Mouse (Mus musculus) frontal cortex, adult 2 months (tissue): ENCODE results near the gene Fam166b. TPM values are rescaled to one million over a fixed set of nuclear protein-coding genes. Genes with fewer than 3 reads are reported as not detected.
A peak's percentile ranks its signal among the peaks of the same experiment; 100 is the strongest.

Experiments used
- DNase-seq, 2 experiments: peaks; one replicate each; pipeline ENCODE4 v3.0.0; 2022; ENCODE audit warnings: low spot score in 1 of 2; ENCODE audit errors: extremely low spot score in 1 of 2
- polyA plus RNA-seq: library from polyadenylated mRNA; depleted of rRNA; stranded (reverse); fragments of >200 nt; gene quantifications from 2 replicates; pipeline ENCODE4 v1.2.3, GENCODE M21; 2012; rRNA removed

Gene Fam166b
- polyA plus RNA-seq, 1 experiment: 1.2 TPM

DNA sequence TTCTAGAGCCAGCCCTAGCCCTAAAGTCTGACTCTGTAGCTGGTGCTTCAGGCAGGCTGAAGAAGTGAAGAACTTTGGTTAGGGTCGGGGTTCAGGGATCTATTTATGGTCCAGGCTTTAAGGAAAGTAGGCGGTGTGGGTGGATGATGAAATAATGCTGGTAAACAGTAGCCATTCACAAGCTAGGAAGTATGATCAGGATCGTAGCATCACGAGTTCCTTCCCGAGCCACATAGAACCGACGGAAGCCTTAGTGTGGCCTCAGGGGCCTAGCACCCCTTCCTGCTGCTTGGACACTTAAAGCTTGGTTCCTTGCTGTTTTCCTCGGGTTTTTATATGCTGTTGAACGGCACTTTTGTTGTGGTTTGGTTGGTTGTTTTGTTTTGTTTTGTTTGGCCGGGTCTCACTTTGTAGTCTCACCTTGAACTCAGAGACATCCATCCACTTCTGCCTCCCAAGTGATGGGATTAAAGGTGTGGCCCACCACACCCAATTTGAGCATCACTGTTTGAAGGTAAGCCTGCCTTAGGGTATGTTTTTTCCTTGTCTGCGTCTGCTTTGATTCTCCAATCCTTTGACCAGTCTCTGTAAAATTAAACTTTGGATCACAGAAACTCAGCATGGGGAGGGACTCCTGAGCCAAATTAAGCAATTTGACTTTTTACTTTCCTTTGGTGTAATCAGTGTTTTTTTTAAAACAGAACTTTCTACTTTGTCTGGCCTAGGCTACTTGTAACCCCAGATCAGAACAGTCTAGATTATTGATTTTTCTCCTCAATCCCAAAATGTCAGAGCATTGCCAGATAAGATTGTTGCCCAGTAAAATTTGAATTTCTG, 45.5 kb downstream of the Fam166b start:
- DNase-seq: no peak

DNA sequence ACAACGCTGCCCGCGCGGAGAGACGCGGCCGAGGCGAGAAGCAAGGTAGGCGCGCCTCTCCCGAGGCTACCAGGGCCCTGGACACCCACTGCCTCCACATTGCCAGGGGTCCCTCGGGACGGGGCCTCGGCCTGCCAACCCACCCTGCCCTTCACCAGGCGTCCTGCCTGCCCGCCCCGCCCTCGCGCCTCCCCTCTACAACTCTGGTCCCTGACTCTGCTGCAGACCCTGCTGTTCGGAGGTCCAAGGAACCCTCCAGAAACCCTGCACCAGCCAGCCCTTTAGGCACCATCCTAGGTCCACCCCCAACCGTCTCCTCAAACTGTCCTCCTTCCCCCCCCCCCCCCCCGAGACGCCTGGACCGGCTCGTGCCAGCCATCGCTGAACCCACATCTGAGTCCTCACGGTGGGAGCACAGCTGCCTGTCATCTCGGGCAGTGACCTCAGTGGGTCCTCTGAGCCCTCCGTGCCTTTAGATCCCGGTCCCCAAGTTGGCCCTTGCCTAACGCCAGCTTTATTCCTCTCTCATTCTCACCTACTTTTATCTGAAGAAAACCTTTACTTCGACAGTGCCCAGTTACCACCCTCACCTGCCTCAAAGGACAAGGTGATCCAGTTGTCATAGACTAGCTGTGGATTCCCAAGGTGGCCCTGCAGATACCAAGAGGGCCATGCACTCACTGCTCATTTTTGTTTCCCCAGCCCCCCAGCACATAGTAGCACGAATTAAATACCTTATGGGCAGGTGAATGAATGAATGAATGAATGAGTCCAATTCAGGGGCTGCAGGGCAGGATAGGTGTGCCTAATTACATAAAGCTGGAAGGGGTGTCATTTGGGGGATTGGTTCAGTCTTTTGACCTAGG, 46.5 kb downstream of the Fam166b start:
- no peak for DNase-seq

DNA sequence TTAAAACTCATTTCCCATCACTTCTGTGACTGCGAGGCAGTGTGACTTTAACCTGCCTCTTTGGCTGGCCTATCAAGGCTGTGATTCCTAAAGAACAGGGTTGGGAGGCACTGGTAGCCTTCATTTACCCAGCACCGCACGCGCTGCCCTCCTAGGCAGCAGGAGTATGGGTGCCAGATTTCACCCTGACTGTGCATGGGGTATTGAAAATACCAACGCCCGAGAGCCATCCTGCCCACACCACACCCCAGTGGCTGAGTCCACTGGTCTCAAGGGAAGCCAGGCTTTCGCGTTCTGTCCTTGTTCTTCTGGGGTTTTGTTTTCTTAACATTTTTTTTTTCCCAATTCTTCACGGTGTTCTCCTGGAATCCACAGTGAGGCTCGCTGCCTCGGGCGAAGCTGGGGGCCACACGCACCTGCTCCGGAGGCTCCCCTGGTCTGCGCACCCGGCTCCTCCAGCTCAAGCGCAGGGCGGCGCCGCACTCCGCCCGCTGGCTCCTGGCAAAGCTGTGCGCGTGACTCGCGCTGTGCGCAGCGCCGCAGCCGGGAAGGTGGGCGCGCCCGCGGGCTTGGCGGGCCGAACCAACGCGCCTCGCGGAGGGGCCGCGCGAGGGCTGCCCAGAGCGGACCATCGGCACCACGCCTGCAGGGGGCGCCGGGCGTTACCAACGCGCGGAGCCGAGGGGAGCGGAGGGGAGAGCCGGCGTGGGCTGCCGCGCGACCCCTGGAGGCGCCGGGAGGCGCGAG, 47.4 kb downstream of the Fam166b start, which contains the start of gene Rusc2:
Rusc2 (plus strand) TSS at position 572 of the 747 bp plus-strand sequence.
- DNase-seq: peak; percentile 75 to 95

DNA sequence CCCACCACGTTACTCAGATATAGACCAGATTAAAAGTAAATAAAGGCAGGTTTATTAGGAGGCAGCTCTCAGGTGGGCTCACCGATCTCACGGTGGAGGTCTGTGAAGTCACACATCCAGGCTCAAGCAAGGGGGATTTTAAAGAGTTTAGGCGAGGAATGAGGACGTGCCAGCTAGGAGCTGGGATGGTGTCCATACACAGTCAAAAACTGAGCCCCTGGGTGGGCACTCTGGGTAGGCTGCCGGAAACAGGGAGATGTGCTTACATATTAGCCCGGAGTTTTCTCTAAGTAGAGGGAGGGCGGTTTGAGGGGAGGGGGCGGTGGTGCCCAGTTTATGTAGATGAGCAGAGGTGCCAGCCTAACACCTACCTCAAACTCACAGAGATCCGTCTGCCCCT, 48.0 kb downstream of the Fam166b start:
- no peak for DNase-seq

DNA sequence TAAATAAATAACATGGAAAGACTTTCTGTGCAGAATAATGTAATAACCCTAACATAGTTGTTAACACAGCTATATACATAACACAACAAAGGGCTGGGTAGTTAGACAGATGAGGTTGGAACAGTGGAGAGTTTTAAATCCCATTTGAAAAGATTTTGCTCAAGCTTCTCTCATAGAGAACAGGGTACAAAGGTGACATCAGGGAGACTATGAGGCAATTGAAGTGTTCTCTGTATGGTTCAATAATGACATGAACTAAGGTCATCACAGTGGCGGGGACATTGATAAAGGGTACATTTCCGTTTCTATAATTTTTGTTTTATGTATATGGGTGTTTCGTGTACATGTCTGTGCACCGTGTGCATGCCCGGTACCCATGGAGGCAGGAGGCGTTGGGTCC, 49.3 kb downstream of the Fam166b start:
- no peak for DNase-seq

Other genes starting within 250 kb of the Fam166b start
- gene Atp8b5, start 162.0 kb downstream of the Fam166b start, polyA plus RNA-seq: 0.68 and 0.82 TPM in 2 replicates
- gene Rusc2, start 47.2 kb downstream of the Fam166b start, polyA plus RNA-seq: 60.0 and 64.5 TPM in 2 replicates
- gene Tesk1, start 12.8 kb upstream of the Fam166b start, polyA plus RNA-seq: 70.5 and 78.2 TPM in 2 replicates
- gene Cd72, start 25.5 kb upstream of the Fam166b start, polyA plus RNA-seq: 0.64 and 1.6 TPM in 2 replicates
- gene Sit1, start 54.6 kb upstream of the Fam166b start, polyA plus RNA-seq: 0.16 TPM in 1 of 2 replicates, not detected in the other
- gene Ccdc107, start 63.8 kb upstream of the Fam166b start, polyA plus RNA-seq: 88.4 and 126 TPM in 2 replicates
- 1.3 and 1.6 TPM in 2 replicates for gene Arhgef39, start 70.6 kb upstream of the Fam166b start, polyA plus RNA-seq
- gene Car9, start 77.8 kb upstream of the Fam166b start, polyA plus RNA-seq: 0.11 and 0.14 TPM in 2 replicates
- gene Tpm2, start 94.6 kb upstream of the Fam166b start, polyA plus RNA-seq: 11.8 and 15.7 TPM in 2 replicates
- 59.9 and 78.4 TPM in 2 replicates for gene Creb3, start 133.2 kb upstream of the Fam166b start, polyA plus RNA-seq
- gene Tln1, start 133.6 kb upstream of the Fam166b start, polyA plus RNA-seq: 42.4 and 43.2 TPM in 2 replicates
- gene Rgp1, start 149.6 kb upstream of the Fam166b start, polyA plus RNA-seq: 35.5 and 39.6 TPM in 2 replicates
- gene Gba2, start 149.7 kb upstream of the Fam166b start, polyA plus RNA-seq: 85.8 and 91.4 TPM in 2 replicates
- gene Msmp, start 155.4 kb upstream of the Fam166b start, polyA plus RNA-seq: not detected in 2 replicates
- gene Npr2, start 202.8 kb upstream of the Fam166b start, polyA plus RNA-seq: 119 and 122 TPM in 2 replicates
- gene Spag8, start 224.5 kb upstream of the Fam166b start, polyA plus RNA-seq: 2.1 and 2.6 TPM in 2 replicates
- gene Hint2, start 227.3 kb upstream of the Fam166b start, polyA plus RNA-seq: 75.8 and 81.1 TPM in 2 replicates
- 35.5 and 38.0 TPM in 2 replicates for gene Tmem8b, start 239.8 kb upstream of the Fam166b start, polyA plus RNA-seq
- 0.88 and 0.94 TPM in 2 replicates for gene Fam221b, start 240.0 kb upstream of the Fam166b start, polyA plus RNA-seq